Mouse (Mus musculus): ENCODE results near the gene Adamts7. TPM values are rescaled to one million over a fixed set of nuclear protein-coding genes. Genes with fewer than 3 reads are reported as not detected.

The Adamts7 gene
- polyA plus RNA-seq, 1 experiment from 2014 or later: 4.9 TPM

DNA sequence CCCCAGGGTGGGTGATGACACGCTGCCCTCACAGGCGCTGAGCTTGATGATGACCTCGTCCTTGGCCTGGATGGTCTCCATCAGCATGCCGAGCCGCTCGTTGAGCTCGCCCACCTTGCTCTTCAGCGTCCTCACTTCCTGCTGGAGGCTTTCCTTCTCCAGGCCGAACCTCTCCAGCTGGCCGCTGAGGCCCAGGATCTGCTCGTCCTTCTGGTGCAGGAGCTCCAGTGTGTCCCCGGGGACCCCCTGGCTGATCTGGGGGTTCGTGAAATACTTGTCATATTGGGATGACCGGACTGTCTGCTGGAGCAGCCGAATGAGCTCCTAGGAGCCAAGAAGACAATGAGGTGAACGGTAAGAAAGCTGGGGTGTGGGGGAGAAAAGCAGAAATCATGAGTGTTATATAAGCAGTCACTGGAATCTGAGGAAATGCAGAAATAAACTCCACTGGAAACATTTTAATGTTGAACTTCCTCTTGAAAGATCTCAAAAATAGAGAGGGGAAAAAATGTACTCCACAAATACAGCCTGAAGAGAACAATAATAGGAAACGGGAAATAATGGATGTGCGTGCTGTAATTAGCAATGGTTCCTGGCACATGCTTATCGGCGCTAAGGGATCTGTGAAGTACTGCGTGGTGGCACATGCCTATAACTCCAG is 63.3 kb downstream of the Adamts7 start:
- H3K27me3 ChIP-seq (ENCODE audit: control insufficient read depth, insufficient read depth, low read length): no peaks in the 10 kb centered on the region
- no peak overlapping the region for H3K4me3 ChIP-seq (ENCODE audit: low read depth, low read length)
- H3K4me2 ChIP-seq: no peak overlapping the region
- H3K4me1 ChIP-seq (ENCODE audit: control insufficient read depth, insufficient read depth, low read length): peaks cover 8% of the 10 kb centered on the region; the same call in 1 of the 2 replicates
- WGBS (ENCODE audit: insufficient replicate concordance): 72% methylated on average over 21 of the region's 21 CpGs
- H3K9ac ChIP-seq (ENCODE audit: low read depth, low read length): no peak overlapping the region
- H3K9me3 ChIP-seq (replicated peaks; ENCODE audit: control insufficient read depth, low read length): no peaks in the 10 kb centered on the region
- peaks cover 10% of the 10 kb centered on the region for H3K36me3 ChIP-seq (ENCODE audit: control insufficient read depth, insufficient read depth, low read length)
- H3K27ac ChIP-seq (ENCODE audit: low read depth, low read length): no peak overlapping the region
- no peak for ATAC-seq (replicated peaks; ENCODE audit: insufficient number of reproducible peaks, low FRiP score, low TSS enrichment)

DNA sequence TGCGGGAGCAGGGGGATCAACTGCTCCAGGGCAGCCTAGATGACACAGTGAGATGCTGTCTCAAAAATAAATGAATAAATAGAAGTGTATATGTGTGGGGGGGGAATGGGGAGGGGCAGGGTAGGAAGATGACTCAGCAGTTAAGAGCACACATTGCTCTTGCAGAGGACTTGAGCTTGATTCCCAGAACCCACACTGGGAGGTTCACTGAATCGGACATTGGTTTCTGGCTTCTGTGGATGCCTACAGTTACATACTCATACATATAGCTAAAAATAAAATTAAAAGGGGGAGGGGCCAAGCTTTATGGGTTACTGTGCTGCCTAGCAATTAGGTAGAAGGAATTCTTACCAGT is 63.9 kb downstream of the Adamts7 start:
- no peak; the same call in 1 of the 2 replicates for ATAC-seq (replicated peaks; ENCODE audit: insufficient number of reproducible peaks, low FRiP score, low TSS enrichment)
- Histone ChIP-seq H3K4me2 (no peak overlapping the region), H3K9me3 (replicated peaks; ENCODE audit: control insufficient read depth, low read length) (no peaks in the 10 kb centered on the region), H3K27me3 (ENCODE audit: control insufficient read depth, insufficient read depth, low read length) (no peaks in the 10 kb centered on the region), H3K9ac (ENCODE audit: low read depth, low read length) (no peak overlapping the region), H3K36me3 (ENCODE audit: control insufficient read depth, insufficient read depth, low read length) (peaks cover 10% of the 10 kb centered on the region), H3K4me1 (ENCODE audit: control insufficient read depth, insufficient read depth, low read length) (peaks cover 8% of the 10 kb centered on the region; the same call in 1 of the 2 replicates), H3K27ac (ENCODE audit: low read depth, low read length) (no peak overlapping the region), H3K4me3 (ENCODE audit: low read depth, low read length) (no peak overlapping the region)
- WGBS (ENCODE audit: insufficient replicate concordance): 82% methylated on average over 2 of the region's 2 CpGs

DNA sequence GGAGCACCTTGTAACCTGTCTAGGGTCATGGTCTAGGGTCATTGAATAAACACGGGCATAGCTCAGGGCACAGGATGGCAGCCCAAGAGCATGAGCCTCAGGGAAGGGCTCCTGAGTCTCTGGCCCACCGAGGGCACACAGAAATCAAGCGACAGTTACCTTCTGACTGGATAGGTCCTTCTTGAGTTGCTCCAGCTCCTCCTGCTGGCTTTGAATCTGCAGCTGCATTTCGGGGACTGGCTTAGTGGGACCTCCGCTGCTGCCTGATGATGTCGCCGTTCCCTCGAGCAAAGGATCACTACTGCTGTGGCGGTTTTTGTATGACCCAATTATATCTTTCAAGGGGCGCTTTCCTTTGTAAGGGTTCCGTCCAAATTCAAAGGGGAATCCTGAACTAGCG is 64.3 kb downstream of the Adamts7 start:
- peaks cover 8% of the 10 kb centered on the region; the same call in 1 of the 2 replicates for H3K4me1 ChIP-seq (ENCODE audit: control insufficient read depth, insufficient read depth, low read length)
- peaks cover 10% of the 10 kb centered on the region for H3K36me3 ChIP-seq (ENCODE audit: control insufficient read depth, insufficient read depth, low read length)
- no peak overlapping the region for H3K4me3 ChIP-seq (ENCODE audit: low read depth, low read length)
- no peak overlapping the region for H3K4me2 ChIP-seq
- no peaks in the 10 kb centered on the region for H3K9me3 ChIP-seq (replicated peaks; ENCODE audit: control insufficient read depth, low read length)
- no peak overlapping the region for H3K9ac ChIP-seq (ENCODE audit: low read depth, low read length)
- WGBS (ENCODE audit: insufficient replicate concordance): 80% methylated on average over 12 of the region's 12 CpGs
- no peak for ATAC-seq (replicated peaks; ENCODE audit: insufficient number of reproducible peaks, low FRiP score, low TSS enrichment)
- H3K27me3 ChIP-seq (ENCODE audit: control insufficient read depth, insufficient read depth, low read length): no peaks in the 10 kb centered on the region
- no peak overlapping the region for H3K27ac ChIP-seq (ENCODE audit: low read depth, low read length)

DNA sequence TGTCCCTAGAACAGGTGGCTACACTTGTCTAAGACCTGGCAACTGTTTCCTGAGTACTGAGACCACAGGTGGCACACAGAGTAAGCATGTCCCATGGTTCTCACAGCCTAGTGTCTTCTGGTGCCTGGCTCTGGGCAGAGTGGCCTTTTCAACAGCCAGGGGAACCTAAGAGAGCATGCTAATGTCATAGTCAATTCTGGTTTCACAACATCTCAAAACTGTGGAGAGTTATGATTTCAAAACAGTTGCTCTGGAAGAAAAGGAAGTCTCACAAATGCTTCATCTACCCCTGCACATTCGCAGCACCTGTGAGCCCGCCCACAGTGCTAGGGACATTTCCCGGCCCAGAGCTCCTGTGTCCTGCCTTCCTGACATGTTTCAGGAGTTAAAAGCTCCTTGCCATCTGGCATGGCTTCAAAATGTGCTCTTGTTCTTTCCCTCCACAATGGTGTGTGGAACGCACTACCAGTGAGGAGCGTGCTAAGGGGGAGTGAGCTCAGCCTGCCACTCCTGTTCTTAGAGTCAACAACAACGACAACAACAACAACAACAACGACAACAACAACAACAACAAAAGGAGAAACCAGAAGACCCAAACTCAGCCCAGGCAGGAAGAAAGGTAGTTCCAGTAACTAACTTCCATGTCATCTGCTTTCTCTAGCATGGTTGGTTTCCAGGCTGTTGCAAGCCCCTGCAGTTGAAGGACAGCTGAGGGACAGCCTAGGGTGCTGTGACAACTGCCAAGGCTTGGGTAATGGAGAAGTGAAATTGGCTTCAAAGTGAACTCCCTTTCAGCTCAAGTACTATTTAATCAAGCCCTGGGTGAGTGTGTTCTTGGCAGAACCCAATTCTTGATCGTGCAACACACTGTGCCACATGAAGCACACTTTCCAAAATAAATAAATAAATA is 70.2 kb downstream of the Adamts7 start:
- Histone ChIP-seq H3K36me3 (ENCODE audit: control insufficient read depth, insufficient read depth, low read length) (no peaks in the 10 kb centered on the region), H3K9ac (ENCODE audit: low read depth, low read length) (no peak overlapping the region), H3K4me3 (ENCODE audit: low read depth, low read length) (no peak overlapping the region), H3K9me3 (replicated peaks; ENCODE audit: control insufficient read depth, low read length) (no peaks in the 10 kb centered on the region), H3K27me3 (ENCODE audit: control insufficient read depth, insufficient read depth, low read length) (no peaks in the 10 kb centered on the region), H3K4me2 (no peak overlapping the region), H3K27ac (ENCODE audit: low read depth, low read length) (no peak overlapping the region), H3K4me1 (ENCODE audit: control insufficient read depth, insufficient read depth, low read length) (peaks cover 12% of the 10 kb centered on the region)
- no peak for ATAC-seq (replicated peaks; ENCODE audit: insufficient number of reproducible peaks, low FRiP score, low TSS enrichment)
- WGBS (ENCODE audit: insufficient replicate concordance): 86% methylated on average over 8 of the region's 8 CpGs

DNA sequence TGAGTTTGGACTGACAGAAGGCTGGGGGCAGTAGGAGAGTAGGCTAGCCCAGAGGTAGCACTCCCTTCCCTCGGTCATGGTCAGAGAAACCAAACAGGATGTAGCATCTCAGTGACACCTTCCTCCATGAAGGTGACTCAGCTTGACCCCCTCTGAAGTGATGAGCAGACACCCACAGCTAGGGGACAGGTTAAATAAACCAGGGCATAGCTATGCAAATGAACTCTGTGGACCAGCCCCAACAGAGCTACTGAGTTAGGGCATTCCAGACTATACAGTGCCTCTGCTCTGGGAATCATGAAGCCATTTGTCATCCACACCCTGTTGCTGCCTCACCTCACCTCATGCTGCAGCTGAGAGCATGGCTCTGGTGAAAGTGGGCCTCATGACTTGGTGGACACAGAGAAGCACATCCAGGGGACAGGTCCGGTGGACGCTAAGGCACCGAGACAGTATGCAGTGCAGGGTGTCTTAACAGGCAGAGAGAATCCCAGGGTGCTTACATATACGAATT is 71.1 kb downstream of the Adamts7 start:
- Histone ChIP-seq H3K9ac (ENCODE audit: low read depth, low read length) (no peak overlapping the region), H3K9me3 (replicated peaks; ENCODE audit: control insufficient read depth, low read length) (no peaks in the 10 kb centered on the region), H3K36me3 (ENCODE audit: control insufficient read depth, insufficient read depth, low read length) (no peaks in the 10 kb centered on the region), H3K4me3 (ENCODE audit: low read depth, low read length) (no peak overlapping the region), H3K4me1 (ENCODE audit: control insufficient read depth, insufficient read depth, low read length) (peaks cover 15% of the 10 kb centered on the region), H3K27me3 (ENCODE audit: control insufficient read depth, insufficient read depth, low read length) (no peaks in the 10 kb centered on the region), H3K27ac (ENCODE audit: low read depth, low read length) (no peak overlapping the region), H3K4me2 (no peak overlapping the region)
- 85% methylated on average over 5 of the region's 5 CpGs for WGBS (ENCODE audit: insufficient replicate concordance)
- no peak for ATAC-seq (replicated peaks; ENCODE audit: insufficient number of reproducible peaks, low FRiP score, low TSS enrichment)

DNA sequence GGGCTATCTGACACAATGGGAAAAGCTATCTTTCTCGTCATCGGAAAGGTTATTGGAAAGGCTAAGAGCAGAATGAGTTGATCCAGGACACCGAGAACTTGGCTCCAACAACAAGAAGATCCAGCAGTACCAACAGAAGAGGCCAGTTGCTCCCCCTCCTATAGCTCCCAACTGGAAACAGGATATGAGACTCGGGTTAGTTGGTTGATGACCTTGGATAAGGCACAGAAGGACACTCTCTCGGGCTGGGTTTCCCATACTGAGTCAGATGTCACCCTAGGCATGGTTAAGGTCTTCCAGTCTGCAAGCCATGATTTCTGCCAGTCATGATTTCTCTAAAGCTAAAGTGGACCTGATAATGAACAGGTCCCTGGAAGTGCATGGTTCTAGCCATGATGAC is 71.9 kb downstream of the Adamts7 start:
- WGBS (ENCODE audit: insufficient replicate concordance): 70% methylated on average over 5 of the region's 5 CpGs
- Histone ChIP-seq H3K36me3 (ENCODE audit: control insufficient read depth, insufficient read depth, low read length) (no peaks in the 10 kb centered on the region), H3K9me3 (replicated peaks; ENCODE audit: control insufficient read depth, low read length) (no peaks in the 10 kb centered on the region), H3K4me3 (ENCODE audit: low read depth, low read length) (no peak overlapping the region), H3K9ac (ENCODE audit: low read depth, low read length) (no peak overlapping the region), H3K4me1 (ENCODE audit: control insufficient read depth, insufficient read depth, low read length) (peaks cover 15% of the 10 kb centered on the region), H3K27ac (ENCODE audit: low read depth, low read length) (no peak overlapping the region), H3K27me3 (ENCODE audit: control insufficient read depth, insufficient read depth, low read length) (no peaks in the 10 kb centered on the region), H3K4me2 (no peak overlapping the region)
- ATAC-seq (replicated peaks; ENCODE audit: insufficient number of reproducible peaks, low FRiP score, low TSS enrichment): no peak

DNA sequence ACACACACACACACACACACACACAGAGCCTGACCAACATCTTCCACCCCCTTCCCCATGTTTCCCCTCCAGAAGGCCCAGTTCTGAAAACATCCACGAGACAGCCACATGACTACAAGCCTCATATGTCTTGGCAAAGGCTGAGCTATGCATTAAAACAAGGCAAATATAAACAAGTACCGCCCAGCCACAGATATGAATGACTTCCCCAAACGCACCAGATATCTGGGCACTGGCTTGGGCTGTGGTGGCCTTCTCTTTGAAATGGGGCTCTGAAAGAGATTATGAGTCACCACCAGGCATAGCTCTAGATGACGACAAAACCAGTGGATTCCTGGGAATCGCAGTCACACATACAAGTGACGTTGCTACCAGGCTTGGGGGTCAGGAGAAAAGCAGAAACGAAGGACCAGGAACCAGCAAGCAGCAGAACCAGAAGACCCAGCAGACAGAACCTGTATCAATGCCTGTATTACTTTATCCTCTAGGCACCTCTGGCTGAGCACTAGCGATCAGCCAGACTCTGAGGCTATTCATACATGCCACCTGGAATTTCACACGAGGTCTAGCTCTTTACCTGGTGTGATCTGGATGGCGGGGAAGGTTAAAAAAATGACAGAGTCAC is 72.5 kb downstream of the Adamts7 start:
- WGBS (ENCODE audit: insufficient replicate concordance): 65% methylated on average over 10 of the region's 10 CpGs
- Histone ChIP-seq H3K4me2 (no peak overlapping the region), H3K9ac (ENCODE audit: low read depth, low read length) (no peak overlapping the region), H3K27ac (ENCODE audit: low read depth, low read length) (no peak overlapping the region), H3K4me1 (ENCODE audit: control insufficient read depth, insufficient read depth, low read length) (peaks cover 15% of the 10 kb centered on the region), H3K27me3 (ENCODE audit: control insufficient read depth, insufficient read depth, low read length) (no peaks in the 10 kb centered on the region), H3K36me3 (ENCODE audit: control insufficient read depth, insufficient read depth, low read length) (no peaks in the 10 kb centered on the region), H3K4me3 (ENCODE audit: low read depth, low read length) (no peak overlapping the region), H3K9me3 (replicated peaks; ENCODE audit: control insufficient read depth, low read length) (no peaks in the 10 kb centered on the region)
- ATAC-seq (replicated peaks; ENCODE audit: insufficient number of reproducible peaks, low FRiP score, low TSS enrichment): no peak

DNA sequence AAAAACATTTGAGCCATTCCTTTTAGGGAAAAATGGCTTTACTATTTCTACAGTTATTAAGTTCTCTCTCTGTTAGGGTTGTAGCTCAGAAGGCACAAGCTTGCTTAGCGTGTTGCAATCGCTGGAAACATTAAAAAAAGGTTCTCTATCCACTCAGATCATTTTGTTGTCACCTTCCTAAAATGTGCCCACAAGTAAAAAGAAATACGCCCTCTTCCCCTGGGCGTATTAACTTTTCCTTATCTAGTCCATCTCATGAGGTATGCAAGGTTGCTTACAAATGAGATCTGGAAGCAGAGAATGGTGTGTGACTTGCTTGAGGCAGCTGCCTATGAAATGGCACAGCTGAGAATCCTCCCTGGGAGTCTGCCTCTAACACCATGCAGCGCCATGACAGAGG is 73.9 kb downstream of the Adamts7 start:
- H3K4me2 ChIP-seq: no peak overlapping the region
- 86% methylated on average over 5 of the region's 5 CpGs for WGBS (ENCODE audit: insufficient replicate concordance)
- H3K36me3 ChIP-seq (ENCODE audit: control insufficient read depth, insufficient read depth, low read length): no peaks in the 10 kb centered on the region
- H3K9me3 ChIP-seq (replicated peaks; ENCODE audit: control insufficient read depth, low read length): no peaks in the 10 kb centered on the region
- H3K4me3 ChIP-seq (ENCODE audit: low read depth, low read length): no peak overlapping the region
- H3K27me3 ChIP-seq (ENCODE audit: control insufficient read depth, insufficient read depth, low read length): no peaks in the 10 kb centered on the region
- H3K4me1 ChIP-seq (ENCODE audit: control insufficient read depth, insufficient read depth, low read length): peaks cover 15% of the 10 kb centered on the region
- no peak overlapping the region for H3K9ac ChIP-seq (ENCODE audit: low read depth, low read length)
- ATAC-seq (replicated peaks; ENCODE audit: insufficient number of reproducible peaks, low FRiP score, low TSS enrichment): no peak
- no peak overlapping the region for H3K27ac ChIP-seq (ENCODE audit: low read depth, low read length)
